In genomic region chr13:45629750-45630149, GRCm38 (mm10) we compare ENCODE assay signal across 23 mouse cellular contexts.
DNase-seq lines count a peak whose midpoint lies in the region; ATAC-seq and TF ChIP-seq lines count a peak whose summit lies in the region.
"Had no signal": no experiment of that assay in that cellular context is flagged by ENCODE, and none has a peak within 500 bp of the region (broad histone marks: within the 10 kb centered on the region; RNA-seq: fewer than 3 reads in every experiment).

No protein-coding gene starts in this region.

- DNase-seq in heart, adult 11 months: peak; percentile 89
- DNase-seq in heart, adult 8-10 months (ENCODE audit: low spot score): peak; percentile 48
- DNase-seq in heart, postnatal 36 days: no peak
- DNase-seq in kidney, adult 2 months: peak; percentile 33
- DNase-seq in kidney, adult 11 months: no peak
- DNase-seq in cerebellum, postnatal 10 days: no peak
- DNase-seq: adrenal gland, adult 2 months; adrenal gland, adult 8-10 months; adrenal gland, postnatal 10 days; adrenal gland, postnatal 14 days; adrenal gland, postnatal 25 days; adrenal gland, postnatal 36 days; B cell, adult 2 months; cerebellum, adult 11 months; cerebellum, adult 11-12 months; cerebellum, adult 18-20 months had no signal

- intact Hi-C loops in heart, postnatal 36 days (cut with DNase I): loop anchor here (5.0 kb wide), 2 partner anchors 338 to 533 kb away; partner anchors contain the start of gene Atxn1

- no peak overlapping the region for H3K27ac ChIP-seq in heart, embryonic 11.5 days (ENCODE audit: low read depth, low read length)
- no peak overlapping the region for H3K27ac ChIP-seq in kidney, adult 2 months (ENCODE audit: insufficient read depth, low read depth, low read length)
- 0 out of 2 replicates have a peak overlapping the region, but pooled peaks have one; percentile 25 for H3K27ac ChIP-seq in brown adipose tissue, adult 24 weeks (replicated peaks; ENCODE audit: low read depth, low read length)

- peaks cover 21% of the 10 kb centered on the region for H3K4me1 ChIP-seq in heart, embryonic 11.5 days (ENCODE audit: control insufficient read depth, insufficient read depth, low read length)
- peaks cover 20% of the 10 kb centered on the region; the same call in 1 of the 2 replicates for H3K4me1 ChIP-seq in kidney, adult 2 months (ENCODE audit: control insufficient read depth, insufficient read depth, low read length)
- H3K4me1 ChIP-seq in brown adipose tissue, adult 24 weeks (ENCODE audit: control insufficient read depth, insufficient read depth, insufficient read length, low read length): peaks cover 6% of the 10 kb centered on the region

- 71% methylated on average over 1 of the region's 1 CpGs for WGBS in heart, embryonic 11.5 days (ENCODE audit: insufficient replicate concordance)
- 71% methylated on average over 1 of the region's 1 CpGs for WGBS in kidney, adult 2 months

- H3K9ac ChIP-seq in heart, embryonic 11.5 days (ENCODE audit: low read depth, low read length): no peak overlapping the region

- no peaks in the 10 kb centered on the region for H3K36me3 ChIP-seq in heart, embryonic 11.5 days (ENCODE audit: control insufficient read depth, insufficient read depth, low read length)
- no peaks in the 10 kb centered on the region for H3K36me3 ChIP-seq in kidney, adult 2 months (ENCODE audit: control insufficient read depth, insufficient read depth, low read length)

- H3K27me3 ChIP-seq in heart, embryonic 11.5 days (ENCODE audit: control insufficient read depth, insufficient read depth, low read length): no peaks in the 10 kb centered on the region
- H3K27me3 ChIP-seq in kidney, adult 2 months (replicated peaks; ENCODE audit: control insufficient read depth, insufficient read depth, low read length): no peaks in the 10 kb centered on the region
- H3K27me3 ChIP-seq: CH12.LX, Patski had no signal

- no peak overlapping the region for H3K4me2 ChIP-seq in heart, embryonic 11.5 days

- no peak for TF ChIP-seq CTCF in kidney, adult 2 months (conservative IDR thresholded peaks at IDR 0.05; ENCODE audit: insufficient read depth, insufficient read length, low read depth, low read length)

- no peak for TF ChIP-seq POLR2A in kidney, adult 2 months (IDR thresholded peaks at IDR 0.05; ENCODE audit: low read depth, low read length)

- H3K9me3 ChIP-seq in heart, embryonic 11.5 days (replicated peaks; ENCODE audit: control insufficient read depth, low read length): no peaks in the 10 kb centered on the region
- H3K9me3 ChIP-seq: G1E had no signal

- ATAC-seq in heart, embryonic 11.5 days (replicated peaks; ENCODE audit: insufficient number of reproducible peaks, low FRiP score, low TSS enrichment): no peak
- ATAC-seq: activated CD4-positive, CD25-positive, alpha-beta regulatory T cell, adult 4 months; CD4-positive, CD25-positive, alpha-beta regulatory T cell, adult 4 months; Patski had no signal

- H3K4me3 ChIP-seq in heart, embryonic 11.5 days (ENCODE audit: low read depth, low read length): no peak overlapping the region
- H3K4me3 ChIP-seq in kidney, adult 2 months (ENCODE audit: insufficient read depth, low read depth, low read length): no peak overlapping the region
- no peak overlapping the region for H3K4me3 ChIP-seq in brown adipose tissue, adult 24 weeks (ENCODE audit: insufficient read depth, low read depth, low read length)

Comparison
In these comparisons a context has a peak if more than half of its experiments do, and no peak if none do; other contexts are left out.
1. DNase-seq: peak in heart, adult 11 months (single experiment), heart, adult 8-10 months (single experiment) and kidney, adult 2 months (single experiment); none in heart, postnatal 36 days (0 of 2), kidney, adult 11 months (single experiment) and cerebellum, postnatal 10 days (0 of 2).